In genomic region chr7:105256656-105257055, GRCm38 (mm10) we compare ENCODE assay signal across 10 mouse cellular contexts. TPM values are rescaled to one million over a fixed set of nuclear protein-coding genes. Genes with fewer than 3 reads are reported as not detected.
A peak's percentile ranks its signal among the peaks of the same experiment; 100 is the strongest.
DNase-seq lines count a peak whose midpoint lies in the region; ATAC-seq and TF ChIP-seq lines count a peak whose summit lies in the region.
"Had no signal": no experiment of that assay in that cellular context is flagged by ENCODE, and none has a peak within 500 bp of the region (broad histone marks: within the 10 kb centered on the region; RNA-seq: fewer than 3 reads in every experiment).

No protein-coding gene starts in this region.

- H3K4me2 ChIP-seq in kidney, postnatal 0 days (ENCODE audit: low read length) = no peak overlapping the region
- H3K4me2 ChIP-seq in kidney, embryonic 15.5 days = no peak overlapping the region
- H3K4me2 ChIP-seq in heart, embryonic 11.5 days = no peak overlapping the region
- H3K4me2 ChIP-seq: embryonic facial prominence, embryonic 15.5 days had no signal

- H3K36me3 ChIP-seq in kidney, postnatal 0 days (ENCODE audit: insufficient read depth, low read length) = no peaks in the 10 kb centered on the region
- no peaks in the 10 kb centered on the region for H3K36me3 ChIP-seq in kidney, embryonic 15.5 days
- H3K36me3 ChIP-seq in embryonic facial prominence, embryonic 10.5 days (replicated peaks) = no peaks in the 10 kb centered on the region
- no peaks in the 10 kb centered on the region for H3K36me3 ChIP-seq in small intestine, adult 2 months (ENCODE audit: control insufficient read depth, insufficient read depth, low read length)
- H3K36me3 ChIP-seq in heart, embryonic 11.5 days (ENCODE audit: control insufficient read depth, insufficient read depth, low read length) = no peaks in the 10 kb centered on the region
- H3K36me3 ChIP-seq: embryonic facial prominence, embryonic 15.5 days had no signal

- 61% methylated on average over 5 of the region's 5 CpGs for WGBS in kidney, postnatal 0 days
- WGBS in kidney, embryonic 15.5 days = 68% methylated on average over 5 of the region's 5 CpGs
- WGBS in embryonic facial prominence, embryonic 10.5 days = 68% methylated on average over 5 of the region's 5 CpGs
- WGBS in small intestine, adult 2 months = 62% methylated on average over 5 of the region's 5 CpGs
- WGBS in heart, embryonic 11.5 days (ENCODE audit: insufficient replicate concordance) = 56% methylated on average over 5 of the region's 5 CpGs

- no peak for DNase-seq in kidney, postnatal 0 days (ENCODE audit: low spot score)
- DNase-seq in MEL-GATA-1-ER (ENCODE audit: extremely low read depth, low read depth) = peak; percentile 2
- DNase-seq in embryonic facial prominence, embryonic 10.5 days (ENCODE audit: low spot score) = peak; percentile 29
- DNase-seq in cerebellum, adult 18-20 months = no peak
- DNase-seq in layer of hippocampus, adult 9-10 months (ENCODE audit: low spot score) = no peak

- no peaks in the 10 kb centered on the region for H3K9me3 ChIP-seq in kidney, postnatal 0 days (replicated peaks; ENCODE audit: low read length)
- no peaks in the 10 kb centered on the region for H3K9me3 ChIP-seq in kidney, embryonic 15.5 days (replicated peaks)
- no peaks in the 10 kb centered on the region for H3K9me3 ChIP-seq in embryonic facial prominence, embryonic 10.5 days
- no peaks in the 10 kb centered on the region for H3K9me3 ChIP-seq in heart, embryonic 11.5 days (replicated peaks; ENCODE audit: control insufficient read depth, low read length)
- H3K9me3 ChIP-seq: embryonic facial prominence, embryonic 15.5 days had no signal

- H3K27me3 ChIP-seq in kidney, postnatal 0 days (ENCODE audit: insufficient read depth, low read length) = no peaks in the 10 kb centered on the region
- H3K27me3 ChIP-seq in kidney, embryonic 15.5 days = no peaks in the 10 kb centered on the region
- H3K27me3 ChIP-seq in embryonic facial prominence, embryonic 10.5 days (replicated peaks; ENCODE audit: low read depth, poor library complexity, severe bottlenecking) = no peaks in the 10 kb centered on the region
- H3K27me3 ChIP-seq in small intestine, adult 2 months (ENCODE audit: control insufficient read depth, insufficient read depth, low read length) = no peaks in the 10 kb centered on the region
- no peaks in the 10 kb centered on the region for H3K27me3 ChIP-seq in heart, embryonic 11.5 days (ENCODE audit: control insufficient read depth, insufficient read depth, low read length)
- H3K27me3 ChIP-seq: embryonic facial prominence, embryonic 15.5 days had no signal

- no peak for ATAC-seq in kidney, postnatal 0 days (replicated peaks; ENCODE audit: low FRiP score, low read depth)
- ATAC-seq in kidney, embryonic 15.5 days (replicated peaks; ENCODE audit: low FRiP score) = no peak
- no peak for ATAC-seq in heart, embryonic 11.5 days (replicated peaks; ENCODE audit: insufficient number of reproducible peaks, low FRiP score, low TSS enrichment)

- TF ChIP-seq POLR2A in small intestine, adult 2 months (IDR thresholded peaks at IDR 0.05; ENCODE audit: low read depth, low read length) = no peak

- H3K27ac ChIP-seq in kidney, postnatal 0 days = no peak overlapping the region
- H3K27ac ChIP-seq in kidney, embryonic 15.5 days = no peak overlapping the region
- no peak overlapping the region for H3K27ac ChIP-seq in embryonic facial prominence, embryonic 10.5 days (replicated peaks)
- H3K27ac ChIP-seq in small intestine, adult 2 months (ENCODE audit: insufficient read depth, low read depth, low read length) = no peak overlapping the region
- H3K27ac ChIP-seq in heart, embryonic 11.5 days (ENCODE audit: low read depth, low read length) = no peak overlapping the region
- H3K27ac ChIP-seq: embryonic facial prominence, embryonic 15.5 days had no signal

- H3K4me3 ChIP-seq in kidney, postnatal 0 days (replicated peaks; ENCODE audit: low read depth, low read length) = no peak overlapping the region
- no peak overlapping the region for H3K4me3 ChIP-seq in kidney, embryonic 15.5 days (replicated peaks)
- no peak overlapping the region for H3K4me3 ChIP-seq in embryonic facial prominence, embryonic 10.5 days
- H3K4me3 ChIP-seq in small intestine, adult 2 months (ENCODE audit: low read depth, low read length) = no peak overlapping the region
- no peak overlapping the region for H3K4me3 ChIP-seq in heart, embryonic 11.5 days (ENCODE audit: low read depth, low read length)
- H3K4me3 ChIP-seq: embryonic facial prominence, embryonic 15.5 days had no signal

- no peak overlapping the region for H3K9ac ChIP-seq in kidney, postnatal 0 days (ENCODE audit: low read depth, low read length)
- H3K9ac ChIP-seq in kidney, embryonic 15.5 days = no peak overlapping the region
- no peak overlapping the region for H3K9ac ChIP-seq in heart, embryonic 11.5 days (ENCODE audit: low read depth, low read length)
- H3K9ac ChIP-seq: embryonic facial prominence, embryonic 15.5 days had no signal

- H3K4me1 ChIP-seq in kidney, postnatal 0 days (replicated peaks; ENCODE audit: insufficient read depth, low read length) = no peaks in the 10 kb centered on the region
- H3K4me1 ChIP-seq in kidney, embryonic 15.5 days = no peaks in the 10 kb centered on the region
- H3K4me1 ChIP-seq in embryonic facial prominence, embryonic 10.5 days = no peaks in the 10 kb centered on the region
- no peaks in the 10 kb centered on the region for H3K4me1 ChIP-seq in small intestine, adult 2 months (ENCODE audit: control insufficient read depth, insufficient read depth, insufficient read length, low read length)
- H3K4me1 ChIP-seq in heart, embryonic 11.5 days (ENCODE audit: control insufficient read depth, insufficient read depth, low read length) = no peaks in the 10 kb centered on the region
- H3K4me1 ChIP-seq: embryonic facial prominence, embryonic 15.5 days had no signal

- peak; percentile 49 for TF ChIP-seq CTCF in kidney, postnatal 0 days (IDR thresholded peaks at IDR 0.05; ENCODE audit: low read depth)
- TF ChIP-seq CTCF in small intestine, adult 2 months (IDR thresholded peaks at IDR 0.05; ENCODE audit: extremely low read depth, insufficient read length, insufficient replicate concordance, low read depth, low read length) = peak; percentile 56; the same call in 1 of the 2 replicates

RNA-seq across cellular contexts. Expression of gene Olfr688, which starts 31.2 kb away (rescaled TPM):
- not detected in 2 replicates for polyA plus RNA-seq in kidney, postnatal 0 days (2015; fragmentation: Nextera tagmentation; extraction: Ambion mirVana)
- not detected in 2 replicates for polyA plus RNA-seq in kidney, embryonic 15.5 days (2015; fragmentation: Nextera tagmentation; extraction: Ambion mirVana)
- not detected in 2 replicates for polyA plus RNA-seq in embryonic facial prominence, embryonic 10.5 days (2016; fragmentation: Nextera tagmentation; extraction: Ambion mirVana)
- polyA plus RNA-seq in small intestine, adult 2 months (2012; rRNA removed) = not detected in 2 replicates
- polyA plus RNA-seq in heart, embryonic 11.5 days (2014; fragmentation: Nextera tagmentation; extraction: Ambion mirVana) = not detected in 2 replicates
- polyA plus RNA-seq: limb, embryonic 14.5 days had no signal

RNA-seq across cellular contexts. Expression of gene Olfr686, which starts 49.4 kb away (rescaled TPM):
- polyA plus RNA-seq in kidney, postnatal 0 days (2015; fragmentation: Nextera tagmentation; extraction: Ambion mirVana) = not detected in 2 replicates
- not detected in 2 replicates for polyA plus RNA-seq in kidney, embryonic 15.5 days (2015; fragmentation: Nextera tagmentation; extraction: Ambion mirVana)
- not detected in 2 replicates for polyA plus RNA-seq in embryonic facial prominence, embryonic 10.5 days (2016; fragmentation: Nextera tagmentation; extraction: Ambion mirVana)
- polyA plus RNA-seq in small intestine, adult 2 months (2012; rRNA removed) = not detected in 2 replicates
- not detected in 2 replicates for polyA plus RNA-seq in heart, embryonic 11.5 days (2014; fragmentation: Nextera tagmentation; extraction: Ambion mirVana)
- polyA plus RNA-seq: limb, embryonic 14.5 days had no signal

RNA-seq across cellular contexts. Expression of gene Olfr689, which starts 54.3 kb away (rescaled TPM):
- polyA plus RNA-seq in kidney, postnatal 0 days (2015; fragmentation: Nextera tagmentation; extraction: Ambion mirVana) = not detected in 2 replicates
- not detected in 2 replicates for polyA plus RNA-seq in kidney, embryonic 15.5 days (2015; fragmentation: Nextera tagmentation; extraction: Ambion mirVana)
- not detected in 2 replicates for polyA plus RNA-seq in embryonic facial prominence, embryonic 10.5 days (2016; fragmentation: Nextera tagmentation; extraction: Ambion mirVana)
- polyA plus RNA-seq in small intestine, adult 2 months (2012; rRNA removed) = not detected in 2 replicates
- not detected in 2 replicates for polyA plus RNA-seq in heart, embryonic 11.5 days (2014; fragmentation: Nextera tagmentation; extraction: Ambion mirVana)
- polyA plus RNA-seq: limb, embryonic 14.5 days had no signal

Comparison
In these comparisons a context has a peak if more than half of its experiments do, and no peak if none do; other contexts are left out.
1. DNase-seq: peak in MEL-GATA-1-ER (single experiment) and embryonic facial prominence, embryonic 10.5 days (single experiment); none in kidney, postnatal 0 days (single experiment), cerebellum, adult 18-20 months (0 of 2) and layer of hippocampus, adult 9-10 months (single experiment).